Mouse (Mus musculus): ENCODE results near the gene Cyp2w1. TPM values are rescaled to one million over a fixed set of nuclear protein-coding genes. Genes with fewer than 3 reads are reported as not detected.
A peak's percentile ranks its signal among the peaks of the same experiment; 100 is the strongest.
"Not testable (repeated sequence)": the region's sequence is repeated elsewhere in the genome, so short reads cannot be mapped to it uniquely, and the experiment has no call there.

Cyp2w1 gene
- total RNA-seq, 2 experiments from 2014 or later, result not detected

DNA sequence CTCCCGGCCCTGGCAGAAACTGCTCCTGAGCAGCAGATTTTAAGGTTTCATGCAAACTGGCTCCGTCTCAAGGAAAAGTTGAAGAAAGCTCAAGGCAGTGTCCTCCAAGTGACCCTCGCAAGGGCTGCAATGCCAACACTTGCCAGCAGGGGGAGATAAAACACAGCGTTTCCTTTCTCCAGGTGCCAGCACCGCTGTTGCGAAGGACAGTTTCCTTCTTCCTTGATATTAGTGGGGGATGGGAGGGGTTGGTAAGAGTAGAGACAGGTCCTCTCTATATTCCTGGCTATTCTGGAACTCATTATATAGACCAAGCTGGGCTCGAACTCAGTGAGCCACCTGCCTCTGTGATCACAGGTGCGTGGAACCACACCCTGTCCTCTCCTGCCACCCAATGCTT, 20.7 kb upstream of the Cyp2w1 start:
- peak; percentile 76 to 85 for DNase-seq (ENCODE audit: low spot score in 2 of 2)

DNA sequence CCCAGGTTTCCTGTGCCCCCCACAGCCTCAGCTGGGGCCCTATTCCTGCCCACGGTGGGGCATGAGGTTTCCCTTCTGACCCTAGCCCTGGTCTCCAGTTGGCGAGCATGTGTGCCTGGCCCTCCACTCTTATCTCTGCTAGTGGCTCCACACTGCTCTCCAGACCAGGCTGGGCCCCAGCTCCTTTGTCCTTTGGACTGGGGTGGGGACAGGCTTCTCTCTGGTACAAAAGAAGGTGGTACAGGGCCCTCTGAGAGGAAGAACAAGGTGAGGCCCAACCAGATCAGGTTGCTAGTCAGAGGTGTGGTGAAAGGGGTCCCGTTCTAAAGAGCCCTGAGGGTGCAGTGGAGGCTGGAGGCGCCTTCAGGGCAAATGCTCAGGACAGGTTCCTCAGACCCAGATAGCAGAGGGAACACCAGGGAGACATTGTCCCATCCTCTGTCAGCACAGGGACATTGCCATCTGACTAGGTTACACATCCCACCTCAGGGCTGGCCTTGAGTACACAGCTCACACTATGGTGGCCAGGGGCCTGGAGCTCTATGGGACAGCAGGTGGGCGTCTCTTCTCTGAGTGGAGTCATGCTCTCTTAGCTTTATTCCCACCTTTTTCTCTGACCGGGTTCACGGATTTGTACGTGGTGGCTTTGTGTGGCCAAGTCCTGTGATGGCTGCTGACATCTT, 19.7 kb upstream of the Cyp2w1 start:
- DNase-seq (ENCODE audit: low spot score in 2 of 2), result no peak

DNA sequence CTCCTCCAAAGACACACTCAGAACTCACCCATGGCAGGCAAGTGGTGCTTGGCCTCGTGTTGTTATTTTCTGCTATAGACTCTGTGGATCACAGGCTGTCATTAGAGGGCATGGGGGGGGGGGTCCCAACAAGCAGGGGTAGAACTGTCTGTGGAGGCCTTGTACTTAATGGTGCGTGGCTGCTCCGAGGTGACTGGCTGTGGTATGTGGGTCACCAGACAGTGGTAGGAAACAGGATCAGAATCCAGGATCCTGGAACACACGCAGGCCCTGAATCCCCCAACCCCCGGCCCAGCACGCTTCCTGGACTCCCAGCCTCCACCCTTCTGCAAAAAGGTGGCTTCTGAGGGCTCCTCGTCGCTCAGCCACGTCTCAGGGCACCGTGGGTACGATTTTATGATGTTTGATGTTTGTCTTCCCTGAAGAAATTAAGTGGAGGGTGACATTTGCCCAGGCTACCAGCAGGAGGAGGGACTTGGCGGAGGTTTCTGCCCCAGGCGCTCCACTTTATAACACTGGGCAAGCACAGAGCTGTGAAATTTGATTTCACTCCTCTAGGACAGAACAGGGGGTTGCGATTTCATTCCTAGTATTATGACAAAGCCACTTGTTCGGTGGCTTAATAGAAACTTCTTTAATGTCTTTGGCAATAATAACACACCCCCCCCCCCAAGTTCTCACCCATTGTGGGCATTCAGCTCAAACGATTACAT, 19.0 kb upstream of the Cyp2w1 start:
- DNase-seq (ENCODE audit: low spot score in 2 of 2), result no peak

DNA sequence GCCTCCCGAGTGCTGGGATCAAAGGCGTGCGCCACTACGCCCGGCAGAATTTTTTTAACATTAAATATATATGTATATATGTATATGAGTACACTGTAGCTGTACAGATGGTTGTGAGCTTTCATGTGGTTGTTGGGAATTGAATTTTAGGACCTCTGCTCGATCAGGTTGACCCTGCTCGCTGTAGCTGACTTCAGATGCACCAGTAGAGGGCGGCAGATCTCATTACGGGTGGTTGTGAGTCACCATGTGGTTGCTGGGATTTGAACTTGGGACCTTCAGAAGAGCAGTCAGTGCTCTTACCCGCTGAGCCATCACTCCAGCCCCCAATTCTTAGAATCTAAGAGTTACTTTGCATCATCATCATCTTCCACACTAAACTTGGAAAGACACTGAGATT, 18.0 kb upstream of the Cyp2w1 start:
- DNase-seq (ENCODE audit: low spot score in 2 of 2), result not testable (repeated sequence)

DNA sequence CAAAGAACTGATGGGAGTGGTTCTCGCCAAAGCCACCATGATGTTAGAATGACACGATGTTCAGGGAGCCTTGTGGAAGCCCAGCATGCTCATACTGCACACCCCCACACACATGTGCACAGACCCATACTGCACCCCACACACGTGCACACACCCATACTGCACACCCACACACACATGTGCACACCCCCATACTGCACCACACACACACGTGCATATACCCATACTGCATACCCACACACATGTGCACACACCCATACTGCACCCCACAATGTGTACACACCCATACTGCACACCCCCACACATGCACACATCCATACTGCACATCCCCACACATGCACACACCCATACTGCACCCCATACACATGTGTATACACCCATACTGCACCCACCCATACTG, 16.8 kb upstream of the Cyp2w1 start:
- DNase-seq (ENCODE audit: low spot score in 2 of 2), result no peak

- DNase-seq (ENCODE audit: low spot score in 2 of 2), result no peak
These were observed 14.5 kb upstream of the Cyp2w1 start for GRCm38 (mm10) chr5:139337826-139338370.

- DNase-seq (ENCODE audit: low spot score in 2 of 2), result no peak
These were observed 14.0 kb upstream of the Cyp2w1 start for GRCm38 (mm10) chr5:139338403-139338802.

GRCm38 (mm10) chr5:139338891-139339290, 13.5 kb upstream of the Cyp2w1 start:
- DNase-seq (ENCODE audit: low spot score in 2 of 2), result no peak

DNA sequence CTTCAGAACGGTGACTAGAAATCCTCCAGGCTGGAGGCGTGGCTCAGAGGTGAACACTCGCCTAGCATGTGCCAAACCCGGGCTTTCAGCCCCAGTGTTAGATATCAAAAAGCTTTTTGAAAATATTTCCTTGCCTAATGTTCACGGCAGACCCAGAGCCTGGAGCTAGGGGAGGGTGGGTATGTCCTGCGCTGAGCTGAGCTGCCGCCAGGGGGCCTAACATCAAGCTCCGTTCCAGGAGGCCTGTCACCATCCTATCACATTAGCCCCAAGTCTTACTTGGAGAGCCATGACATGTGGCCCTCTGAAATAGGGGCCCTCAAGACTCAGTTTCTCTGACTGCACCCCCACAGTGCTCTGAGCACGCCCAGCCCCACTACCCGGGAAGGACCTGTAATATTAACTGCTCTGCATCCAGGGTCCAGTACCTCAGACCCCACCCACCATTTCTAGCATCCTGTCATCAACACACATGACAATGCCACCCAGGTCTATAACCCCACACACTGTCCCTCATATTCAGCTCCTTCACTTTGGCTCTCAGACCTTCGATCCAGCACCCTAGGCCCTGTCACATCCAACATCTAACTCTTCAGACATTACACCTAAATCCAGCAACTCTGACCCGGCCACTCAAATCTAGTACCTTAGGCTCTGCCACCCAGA, 8.3 kb upstream of the Cyp2w1 start:
- DNase-seq (ENCODE audit: low spot score in 2 of 2), result peak; percentile 67 to 78

GRCm38 (mm10) chr5:139344687-139345363, 7.6 kb upstream of the Cyp2w1 start:
- DNase-seq (ENCODE audit: low spot score in 2 of 2), result peak; percentile 87 to 91

DNA sequence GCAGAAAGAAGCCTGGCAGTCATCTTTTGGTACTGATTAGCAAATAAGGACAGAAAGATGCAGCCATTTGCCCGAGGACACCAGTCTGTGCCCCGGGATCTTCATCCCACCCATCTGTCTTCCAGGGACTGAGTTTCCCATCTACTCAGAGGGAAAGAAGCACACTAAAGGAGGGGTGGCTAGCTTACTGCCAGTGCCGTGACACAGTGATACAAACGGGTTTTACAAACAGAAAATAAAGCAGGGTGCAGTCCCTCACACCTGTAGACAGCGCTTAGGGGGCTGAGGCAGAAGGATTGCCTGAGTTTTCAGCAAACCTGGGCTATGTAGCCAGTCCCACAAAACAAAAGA, 7.1 kb upstream of the Cyp2w1 start:
- no peak for DNase-seq (ENCODE audit: low spot score in 2 of 2)

- no peak for DNase-seq (ENCODE audit: low spot score in 2 of 2)
These were observed 5.2 kb upstream of the Cyp2w1 start for GRCm38 (mm10) chr5:139347225-139347624.

- no peak for DNase-seq (ENCODE audit: low spot score in 2 of 2)
These were observed 2.7 kb upstream of the Cyp2w1 start for GRCm38 (mm10) chr5:139349713-139350112.

GRCm38 (mm10) chr5:139351134-139351533, 1.3 kb upstream of the Cyp2w1 start, which contains the start of gene Cox19:
TSS of gene Cox19 (minus strand) at chr5:139351418.
- DNase-seq (ENCODE audit: low spot score in 2 of 2), result no peak

GRCm38 (mm10) chr5:139351628-139352027, 789 bp upstream of the Cyp2w1 start:
- DNase-seq (ENCODE audit: low spot score in 2 of 2), result no peak

- DNase-seq (ENCODE audit: low spot score in 2 of 2), result no peak
These were observed 1.1 kb downstream of the Cyp2w1 start for GRCm38 (mm10) chr5:139353496-139353895.

GRCm38 (mm10) chr5:139353946-139354345, 1.5 kb downstream of the Cyp2w1 start:
- DNase-seq (ENCODE audit: low spot score in 2 of 2), result no peak

GRCm38 (mm10) chr5:139355235-139355772, 2.9 kb downstream of the Cyp2w1 start:
- peak; percentile 81 to 90 for DNase-seq (ENCODE audit: low spot score in 2 of 2)

- no peak for DNase-seq (ENCODE audit: low spot score in 2 of 2)
These were observed 6.2 kb downstream of the Cyp2w1 start for GRCm38 (mm10) chr5:139358653-139359052.

- DNase-seq (ENCODE audit: low spot score in 2 of 2), result no peak
These were observed 6.8 kb downstream of the Cyp2w1 start for GRCm38 (mm10) chr5:139359244-139359643.

DNA sequence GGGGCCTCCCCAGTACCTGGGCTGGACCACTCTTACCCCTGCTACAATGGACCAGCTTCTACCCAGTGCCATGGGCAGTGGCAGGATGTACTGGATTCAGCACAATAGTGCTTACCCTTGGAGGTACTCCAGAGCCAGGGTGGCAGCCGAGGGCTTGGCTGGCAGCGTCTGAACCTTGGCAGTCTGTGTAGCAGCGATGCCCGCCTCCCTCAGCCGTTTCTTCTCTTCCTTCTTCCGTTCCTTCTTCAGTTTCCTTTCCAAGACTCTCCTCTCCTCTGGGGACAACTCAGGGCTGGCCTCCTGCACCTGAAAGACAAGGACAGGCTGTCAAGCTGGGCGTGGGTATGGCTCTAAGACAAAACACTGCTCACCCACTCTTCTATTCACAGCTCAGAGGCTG, 11.4 kb downstream of the Cyp2w1 start:
- DNase-seq (ENCODE audit: low spot score in 2 of 2), result no peak
